Mouse (Mus musculus) gastrocnemius, postnatal 14 days (tissue): ENCODE data around the gene Pxdc1. TPM values are rescaled to one million over a fixed set of nuclear protein-coding genes. Genes with fewer than 3 reads are reported as not detected.

ENCODE experiments used
- DNase-seq: peaks from one replicate; pipeline ENCODE4 v3.0.0; 2021; ENCODE audit warnings: mixed read lengths
- intact Hi-C: fragments of 180-260 bp; cut with DNase I; formaldehyde crosslinking; loops from one replicate; pipeline ENCODE4 v1.15.1; 2025; ENCODE audit warnings: low total_unique reads
- long read RNA-seq, 2 experiments: library from polyadenylated mRNA; stranded (forward); transcript quantifications; one replicate each; pipeline ENCODE4 v2.0.0; 2021
- total RNA-seq, 2 experiments: library from RNA; stranded (reverse); gene quantifications; 2 replicates each; pipeline ENCODE4 v1.2.3; 2021

Pxdc1 gene
- 1 to 10 TPM; 5.9 to 6.4 TPM for total RNA-seq
- long read RNA-seq, experiment 1, transcript Pxdc1-202 (5 exons, 2,684 nt) = major isoform, 11 of 14 reads
- long read RNA-seq, experiment 1, partial matches to known transcripts = 2 of 14 reads
- long read RNA-seq, experiment 1, other reads (novel, unspliced or antisense) = 1 of 14 reads
- long read RNA-seq, experiment 2, transcript Pxdc1-202 (5 exons, 2,684 nt) = major isoform, 14 of 15 reads
- long read RNA-seq, experiment 2, partial matches to known transcripts = 0 of 15 reads
- long read RNA-seq, experiment 2, other reads (novel, unspliced or antisense) = 0 of 15 reads

DNA sequence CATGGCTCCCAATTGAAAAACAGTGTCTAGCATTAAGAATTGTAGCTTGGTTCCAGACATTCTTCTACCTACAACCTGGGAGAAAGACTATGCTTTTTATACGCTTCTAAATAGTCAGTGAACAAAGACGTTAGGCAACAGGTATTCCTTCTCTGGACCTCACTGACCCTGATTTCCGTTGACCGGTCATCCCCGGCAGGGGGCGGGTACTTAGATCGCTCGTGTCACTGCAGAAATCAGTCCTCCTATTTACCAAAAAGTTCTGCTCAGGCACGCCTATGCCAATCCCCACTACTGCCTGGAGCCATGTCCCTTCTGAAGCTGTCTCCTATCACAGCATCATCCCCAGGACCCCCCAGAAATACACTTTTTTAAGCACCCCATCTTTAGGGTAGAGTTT lies at the start of gene Pxdc1:
Pxdc1 (minus strand) TSS at position 96 of the 400 bp plus-strand sequence.
- intact Hi-C loops = loop anchor here (10.0 kb wide), 1 partner anchor 71 kb away; no protein-coding TSS in a partner anchor
- peak; percentile 53 for DNase-seq

GRCm38 (mm10) chr13:34700630-34701029 lies 47.3 kb upstream of the Pxdc1 start:
- DNase-seq = no peak
- intact Hi-C loops = no loop called here

GRCm38 (mm10) chr13:34700091-34700490 lies 46.8 kb upstream of the Pxdc1 start:
- DNase-seq = no peak

GRCm38 (mm10) chr13:34696734-34697332 lies 43.5 kb upstream of the Pxdc1 start:
- intact Hi-C loops = no loop called here
- DNase-seq = no peak

More at GRCm38 (mm10) chr13:34700091-34700490, 46.8 kb upstream of the Pxdc1 start:
- intact Hi-C loops = no loop called here

DNA sequence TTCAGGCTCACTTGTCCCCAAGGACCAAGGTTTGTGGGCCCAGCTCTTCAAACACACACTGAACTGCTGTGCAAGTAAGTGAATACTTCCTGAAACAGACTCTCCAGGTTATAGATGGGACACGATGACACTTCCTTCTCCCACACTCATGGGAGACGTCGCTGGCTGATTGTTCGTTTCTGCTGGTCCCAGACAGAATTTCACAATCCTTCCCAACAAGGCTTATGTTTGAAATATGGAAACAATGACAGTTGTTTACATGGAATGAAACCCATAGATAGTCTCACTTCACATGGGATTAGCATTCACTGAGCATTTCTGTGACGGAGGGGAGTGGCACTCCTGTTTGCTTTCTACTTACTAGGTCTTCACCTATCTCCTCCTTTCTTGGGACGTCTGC lies 39.8 kb upstream of the Pxdc1 start:
- DNase-seq = no peak
- intact Hi-C loops = no loop called here

- intact Hi-C loops = no loop called here
- DNase-seq = no peak
Measured at GRCm38 (mm10) chr13:34691049-34691448, 37.8 kb upstream of the Pxdc1 start.

GRCm38 (mm10) chr13:34685008-34685765 lies 31.9 kb upstream of the Pxdc1 start:
- DNase-seq = no peak
- intact Hi-C loops = no loop called here

DNA sequence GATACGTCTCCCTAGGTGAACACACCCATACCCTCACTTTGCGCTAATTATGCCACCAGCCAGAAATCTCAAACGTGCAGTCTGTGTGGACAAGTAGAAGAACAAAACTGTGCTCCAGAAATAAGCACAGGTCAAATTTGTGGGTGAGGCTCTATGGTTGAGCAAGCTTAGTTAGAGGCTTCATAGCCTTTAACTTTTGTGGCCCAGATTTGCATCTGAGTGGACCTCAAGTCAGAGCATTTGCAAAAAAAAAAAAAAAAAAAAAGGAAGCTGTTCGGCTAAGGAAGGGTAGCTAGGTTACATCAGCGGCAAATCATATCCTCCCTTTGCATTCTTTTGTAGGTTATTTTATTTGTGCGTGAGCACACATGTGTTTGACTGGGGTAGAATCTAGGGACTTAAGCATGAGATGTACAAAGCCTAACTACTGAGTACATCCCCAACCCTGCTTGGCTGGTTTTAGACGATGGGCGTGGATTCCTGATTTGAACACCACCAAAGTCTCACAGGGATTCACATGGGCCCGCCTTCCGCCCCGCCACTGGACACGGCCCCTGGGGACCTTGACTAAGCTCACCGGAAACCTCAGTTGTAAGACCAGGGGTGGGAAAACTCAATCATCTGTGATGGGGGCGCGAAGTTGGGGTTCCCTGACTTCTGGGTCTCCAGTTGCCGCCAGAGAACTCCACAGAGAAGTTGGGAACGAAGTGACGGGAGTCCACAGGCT lies 30.6 kb upstream of the Pxdc1 start:
- no peak for DNase-seq
- intact Hi-C loops = no loop called here

- DNase-seq = no peak
- intact Hi-C loops = no loop called here
Measured at GRCm38 (mm10) chr13:34683270-34683669, 30.0 kb upstream of the Pxdc1 start.

- intact Hi-C loops = no loop called here
Measured at GRCm38 (mm10) chr13:34676507-34676906, 23.2 kb upstream of the Pxdc1 start.

GRCm38 (mm10) chr13:34675847-34676383 lies 22.6 kb upstream of the Pxdc1 start:
- no peak for DNase-seq
- intact Hi-C loops = no loop called here

More at GRCm38 (mm10) chr13:34676507-34676906, 23.2 kb upstream of the Pxdc1 start:
- no peak for DNase-seq

- intact Hi-C loops = no loop called here
Measured at GRCm38 (mm10) chr13:34673354-34673753, 20.1 kb upstream of the Pxdc1 start.

GRCm38 (mm10) chr13:34669919-34670865 lies 16.9 kb upstream of the Pxdc1 start:
- no peak for DNase-seq
- intact Hi-C loops = no loop called here

More at GRCm38 (mm10) chr13:34673354-34673753, 20.1 kb upstream of the Pxdc1 start:
- DNase-seq = no peak

DNA sequence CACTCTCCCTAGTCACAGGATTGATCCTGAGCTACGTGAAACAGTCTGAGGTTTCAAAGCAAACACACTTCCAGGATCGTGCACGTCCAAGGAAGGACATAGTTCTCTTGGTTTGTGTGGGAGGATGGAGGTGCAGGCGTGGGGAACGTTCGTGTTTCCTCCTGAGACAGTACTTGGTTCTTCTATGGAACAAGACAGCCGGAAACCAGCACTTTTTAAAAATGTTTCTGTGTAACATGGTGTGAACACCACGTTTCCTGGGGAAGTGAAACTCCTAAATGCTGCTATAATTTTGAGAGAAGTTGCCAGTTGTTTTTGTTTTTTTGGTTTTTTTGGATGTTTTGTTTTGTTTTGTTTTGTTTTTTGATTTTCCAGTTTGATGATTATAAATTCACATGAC lies 13.9 kb upstream of the Pxdc1 start:
- intact Hi-C loops = no loop called here
- no peak for DNase-seq

DNA sequence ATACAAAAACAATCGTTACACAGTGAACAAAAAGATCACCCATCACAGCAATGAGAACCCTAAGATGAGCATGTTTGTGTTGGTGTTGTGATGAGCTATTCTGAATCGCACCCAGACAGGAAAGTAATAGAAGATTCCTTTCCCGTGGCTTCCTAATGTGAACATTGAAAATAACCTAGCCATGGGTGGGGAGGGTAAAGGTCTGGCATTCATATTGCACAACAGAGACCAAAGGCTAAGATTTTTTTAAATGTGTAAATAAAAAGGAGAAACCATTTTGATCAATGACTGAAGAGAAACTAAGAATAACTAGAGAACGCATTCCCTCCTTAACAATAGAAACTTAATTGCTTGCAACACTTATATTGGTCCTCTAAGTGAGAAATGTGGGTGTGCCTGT lies 11.8 kb upstream of the Pxdc1 start:
- DNase-seq = no peak
- intact Hi-C loops = no loop called here

DNA sequence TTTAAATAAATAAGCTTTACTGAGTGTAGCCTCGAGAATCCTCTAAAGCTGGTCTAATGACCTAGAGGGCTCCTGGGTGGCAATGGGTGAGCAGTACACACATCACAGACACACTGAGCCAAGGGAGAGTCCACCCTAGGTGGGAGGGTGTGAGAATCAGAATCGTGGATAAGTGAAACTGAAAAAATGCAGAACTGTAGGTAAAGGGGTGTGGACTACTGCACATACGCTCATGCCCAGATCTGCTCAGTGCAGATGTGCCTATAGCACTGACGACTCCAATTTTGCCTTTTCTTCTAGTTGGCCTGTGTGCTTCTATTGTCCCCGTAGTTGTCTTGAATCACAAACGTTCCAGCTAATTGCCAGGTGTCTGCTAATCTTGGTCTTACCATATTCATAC lies 10.5 kb upstream of the Pxdc1 start:
- intact Hi-C loops = no loop called here
- DNase-seq = no peak

DNA sequence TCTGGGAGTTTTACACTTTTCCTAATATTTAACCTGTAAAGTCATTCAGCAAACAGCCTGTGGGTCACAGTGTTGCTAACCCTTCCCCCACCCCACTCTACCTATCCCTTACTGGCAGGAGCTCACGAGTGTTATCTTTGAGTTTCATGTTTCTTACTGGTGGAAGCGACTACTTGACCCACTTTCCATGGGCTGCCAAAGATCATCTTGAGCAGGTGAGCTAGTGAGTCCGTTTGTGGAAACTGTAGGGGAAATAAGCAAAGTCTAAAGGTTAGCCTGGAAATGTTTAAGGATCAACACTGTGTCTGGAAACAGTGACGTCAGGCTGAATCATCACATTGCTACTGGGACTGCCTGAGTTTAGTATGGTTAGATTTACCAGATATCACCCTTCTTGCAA lies 6.2 kb upstream of the Pxdc1 start:
- no peak for DNase-seq
- intact Hi-C loops = loop anchor here (10.0 kb wide), 1 partner anchor 65 kb away; no protein-coding TSS in a partner anchor

- DNase-seq = no peak
- intact Hi-C loops = loop anchor here (10.0 kb wide), 1 partner anchor 68 kb away; no protein-coding TSS in a partner anchor
Measured at GRCm38 (mm10) chr13:34656351-34656750, 3.1 kb upstream of the Pxdc1 start.
